Mouse (Mus musculus) mouse trophoblast stem cell (cell line): Measurements from ENCODE around the gene Wdpcp.
"Not testable (repeated sequence)": the region's sequence is repeated elsewhere in the genome, so short reads cannot be mapped to it uniquely, and the experiment has no call there.

Experiments
- in situ Hi-C, 2 experiments: fragments of 300-500 bp; cut with MseI, MboI; formaldehyde crosslinking; loops; 2 replicates in 1 of 2; 3 replicates in 1 of 2; pipeline ENCODE4 v1.15.1; 2025

Wdpcp gene

GRCm38 (mm10) chr11:21571700-21572381, at the start of gene Wdpcp, which contains the start of gene Mdh1:
Gene Wdpcp, plus strand, starts transcription at chr11:21572235.
Gene Mdh1, minus strand, starts transcription at chr11:21572367.
- in situ Hi-C loops: no loop called here

GRCm38 (mm10) chr11:21528676-21529394, 43.2 kb upstream of the Wdpcp start:
- in situ Hi-C loops: no loop called here

- in situ Hi-C loops: not testable (repeated sequence)
Measured at GRCm38 (mm10) chr11:21530856-21531255, 41.2 kb upstream of the Wdpcp start.

- in situ Hi-C loops: no loop called here
Measured at GRCm38 (mm10) chr11:21540072-21540471, 32.0 kb upstream of the Wdpcp start.

- in situ Hi-C loops: no loop called here
Measured at GRCm38 (mm10) chr11:21540622-21541021, 31.4 kb upstream of the Wdpcp start.

- in situ Hi-C loops: no loop called here
Measured at GRCm38 (mm10) chr11:21542731-21543130, 29.3 kb upstream of the Wdpcp start.

- in situ Hi-C loops: no loop called here
Measured at GRCm38 (mm10) chr11:21545021-21545420, 27.0 kb upstream of the Wdpcp start.

GRCm38 (mm10) chr11:21545951-21546350, 26.1 kb upstream of the Wdpcp start:
- in situ Hi-C loops: no loop called here

GRCm38 (mm10) chr11:21546671-21547070, 25.4 kb upstream of the Wdpcp start:
- in situ Hi-C loops: no loop called here

- in situ Hi-C loops: no loop called here
Measured at GRCm38 (mm10) chr11:21547518-21547917, 24.5 kb upstream of the Wdpcp start.

- in situ Hi-C loops: no loop called here
Measured at GRCm38 (mm10) chr11:21549052-21549451, 23.0 kb upstream of the Wdpcp start.

GRCm38 (mm10) chr11:21549754-21550153, 22.3 kb upstream of the Wdpcp start:
- in situ Hi-C loops: no loop called here

- in situ Hi-C loops: no loop called here
Measured at GRCm38 (mm10) chr11:21550222-21551173, 21.5 kb upstream of the Wdpcp start.

- in situ Hi-C loops: no loop called here
Measured at GRCm38 (mm10) chr11:21552049-21552448, 20.0 kb upstream of the Wdpcp start.

- in situ Hi-C loops: no loop called here
Measured at GRCm38 (mm10) chr11:21559727-21560126, 12.3 kb upstream of the Wdpcp start.

- in situ Hi-C loops: no loop called here
Measured at GRCm38 (mm10) chr11:21561347-21561746, 10.7 kb upstream of the Wdpcp start.

- in situ Hi-C loops: no loop called here
Measured at GRCm38 (mm10) chr11:21563617-21564325, 8.3 kb upstream of the Wdpcp start.

GRCm38 (mm10) chr11:21564681-21565405, 7.2 kb upstream of the Wdpcp start:
- in situ Hi-C loops: no loop called here

GRCm38 (mm10) chr11:21566934-21567333, 5.1 kb upstream of the Wdpcp start:
- in situ Hi-C loops: no loop called here

- in situ Hi-C loops: no loop called here
Measured at GRCm38 (mm10) chr11:21567733-21568132, 4.3 kb upstream of the Wdpcp start.

- in situ Hi-C loops: no loop called here
Measured at GRCm38 (mm10) chr11:21569002-21569401, 3.0 kb upstream of the Wdpcp start.
